Mouse (Mus musculus) activated CD4-positive, CD25-positive, alpha-beta regulatory T cell (primary cell): ENCODE results near the gene Wdr24. TPM values are rescaled to one million over a fixed set of nuclear protein-coding genes. Genes with fewer than 3 reads are reported as not detected.

Experiments
- polyA plus RNA-seq, 2 experiments: library from polyadenylated mRNA; unstranded; fragments of 100-300 nt; shearing (Covaris generic); gene quantifications; one replicate each; pipeline ENCODE4 v1.2.1; 2017

Gene Wdr24
- polyA plus RNA-seq, 2 experiments from 2014 or later: 22.8 to 29.5 TPM

Other genes with a start within 250 kb of the Wdr24 start
- gene Lmf1, start 244.5 kb upstream of the Wdr24 start, polyA plus RNA-seq: 10 to 100 TPM; 21.6 to 22.0 TPM
- gene Gng13, start 106.5 kb upstream of the Wdr24 start, polyA plus RNA-seq: not detected
- 1 to 10 TPM; 5.2 to 5.4 TPM for gene Chtf18, start 96.2 kb upstream of the Wdr24 start, polyA plus RNA-seq
- 10 to 100 TPM; 15.3 to 15.4 TPM for gene Rpusd1, start 96.0 kb upstream of the Wdr24 start, polyA plus RNA-seq
- gene Mslnl, start 87.6 kb upstream of the Wdr24 start, polyA plus RNA-seq: not detected
- under 1 TPM in 1 of 2 experiments, not detected in 1; 0.26 TPM for gene Msln, start 69.2 kb upstream of the Wdr24 start, polyA plus RNA-seq
- gene Narfl, start 49.9 kb upstream of the Wdr24 start, polyA plus RNA-seq: 10 to 100 TPM; 18.7 to 25.8 TPM
- 10 to 100 TPM; 46.8 to 50.3 TPM for gene Haghl, start 38.0 kb upstream of the Wdr24 start, polyA plus RNA-seq
- gene Ccdc78, start 37.0 kb upstream of the Wdr24 start, polyA plus RNA-seq: under 1 TPM; 0.59 to 0.72 TPM
- 100 to 1,000 TPM; 177 to 212 TPM for gene Fam173a, start 30.7 kb upstream of the Wdr24 start, polyA plus RNA-seq
- 1 to 10 TPM in 1 of 2 experiments, not detected in 1; 1.1 TPM for gene AC134908.4, start 28.0 kb upstream of the Wdr24 start, polyA plus RNA-seq
- 10 to 100 TPM; 37.5 to 46.1 TPM for gene Metrn, start 26.5 kb upstream of the Wdr24 start, polyA plus RNA-seq
- not detected for gene Fbxl16, start 14.5 kb upstream of the Wdr24 start, polyA plus RNA-seq
- 10 to 100 TPM; 16.2 to 25.7 TPM for gene Jmjd8, start 5.2 kb downstream of the Wdr24 start, polyA plus RNA-seq
- 100 to 1,000 TPM; 130 TPM for gene Stub1, start 9.8 kb downstream of the Wdr24 start, polyA plus RNA-seq
- gene Rhbdl1, start 13.7 kb downstream of the Wdr24 start, polyA plus RNA-seq: 1 to 10 TPM; 1.5 to 3.3 TPM
- gene Gm20683, start 18.1 kb downstream of the Wdr24 start, polyA plus RNA-seq: 1 to 10 TPM; 2.5 to 3.2 TPM
- gene Rhot2, start 21.2 kb downstream of the Wdr24 start, polyA plus RNA-seq: 10 to 100 TPM; 32.6 to 40.3 TPM
- 10 to 100 TPM in 1 of 2 experiments, 1 to 10 TPM in 1; 5.7 to 11.5 TPM for gene Wdr90, start 37.9 kb downstream of the Wdr24 start, polyA plus RNA-seq
- gene Mcrip2, start 45.1 kb downstream of the Wdr24 start, polyA plus RNA-seq: 1 to 10 TPM; 4.5 to 5.5 TPM
- gene Mettl26, start 51.4 kb downstream of the Wdr24 start, polyA plus RNA-seq: 100 to 1,000 TPM in 1 of 2 experiments, 10 to 100 TPM in 1; 82.0 to 102 TPM
- gene Wfikkn1, start 57.2 kb downstream of the Wdr24 start, polyA plus RNA-seq: 1 to 10 TPM; 1.5 to 1.9 TPM
- 10 to 100 TPM; 15.4 to 25.0 TPM for gene Rab40c, start 96.1 kb downstream of the Wdr24 start, polyA plus RNA-seq
- 10 to 100 TPM; 25.0 to 52.5 TPM for gene Pigq, start 121.3 kb downstream of the Wdr24 start, polyA plus RNA-seq
- not detected for gene Nhlrc4, start 121.3 kb downstream of the Wdr24 start, polyA plus RNA-seq
- gene A930017K11Rik, start 128.9 kb downstream of the Wdr24 start, polyA plus RNA-seq: under 1 TPM in 1 of 2 experiments, not detected in 1; 0.17 TPM
- gene Capn15, start 162.2 kb downstream of the Wdr24 start, polyA plus RNA-seq: 10 to 100 TPM; 21.3 to 28.1 TPM
- gene Rab11fip3, start 245.9 kb downstream of the Wdr24 start, polyA plus RNA-seq: 10 to 100 TPM; 10.7 to 12.3 TPM